Mouse (Mus musculus): ENCODE data around the gene Uqcrq. TPM values are rescaled to one million over a fixed set of nuclear protein-coding genes. Genes with fewer than 3 reads are reported as not detected.

The Uqcrq gene
- polyA plus RNA-seq, 1 experiment, result 271 TPM

DNA sequence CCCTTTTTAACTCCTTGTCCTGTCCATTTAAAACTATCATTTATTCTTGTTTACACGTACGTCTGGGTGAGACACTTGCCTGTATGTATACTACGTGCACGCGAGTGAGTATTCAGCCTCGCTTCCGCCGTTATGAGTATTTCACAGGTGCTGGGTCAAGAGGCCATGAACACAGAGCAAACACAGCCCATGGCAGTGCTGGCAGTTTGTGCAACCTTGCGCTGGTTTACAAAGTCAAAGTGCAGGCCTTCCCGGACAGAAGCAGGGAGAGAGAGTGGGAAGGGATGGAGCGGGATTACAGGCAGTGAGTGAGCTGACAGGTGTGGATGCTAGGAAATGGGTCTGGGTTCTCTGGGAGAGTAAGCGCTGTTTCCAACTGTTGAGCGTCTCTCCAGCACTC is 15.6 kb upstream of the Uqcrq start:
- H3K4me1 ChIP-seq (ENCODE audit: control insufficient read depth, insufficient read depth, low read length), result no peaks in the 10 kb centered on the region; the same call in 1 of the 2 replicates
- WGBS, result 88% methylated on average over 13 of the region's 13 CpGs
- no peak for TF ChIP-seq POLR2A (IDR thresholded peaks at IDR 0.05; ENCODE audit: borderline replicate concordance, control insufficient read depth, low read depth, low read length)
- no peak overlapping the region for H3K27ac ChIP-seq (ENCODE audit: control insufficient read depth, insufficient read depth, low read depth, low read length, poor library complexity)
- H3K4me3 ChIP-seq (replicated peaks; ENCODE audit: control insufficient read depth, low read depth, low read length), result no peak overlapping the region

DNA sequence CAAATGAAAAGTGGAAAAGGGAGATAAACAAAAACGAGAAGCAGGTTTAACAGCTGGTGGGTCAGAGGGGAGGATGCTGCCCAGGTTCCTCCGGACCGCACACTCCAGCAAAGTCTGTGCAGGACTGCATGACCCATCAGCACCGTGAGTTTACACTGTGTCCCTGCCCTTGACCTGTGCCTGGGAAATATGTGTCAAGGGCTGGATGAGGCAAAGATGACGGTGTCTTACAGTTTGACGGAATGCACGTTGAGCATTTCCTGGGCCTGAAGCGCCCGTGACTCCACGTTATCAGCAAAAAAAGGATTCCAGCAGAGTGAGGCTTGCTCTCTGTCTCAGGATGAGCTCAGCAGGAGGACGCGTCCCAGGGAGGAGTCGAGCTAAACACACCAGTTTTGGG is 14.9 kb upstream of the Uqcrq start:
- Histone ChIP-seq H3K4me1 (ENCODE audit: control insufficient read depth, insufficient read depth, low read length) (no peaks in the 10 kb centered on the region; the same call in 1 of the 2 replicates), H3K4me3 (replicated peaks; ENCODE audit: control insufficient read depth, low read depth, low read length) (no peak overlapping the region), H3K27ac (ENCODE audit: control insufficient read depth, insufficient read depth, low read depth, low read length, poor library complexity) (no peak overlapping the region)
- 90% methylated on average over 13 of the region's 13 CpGs for WGBS
- no peak for TF ChIP-seq CTCF (IDR thresholded peaks at IDR 0.05; ENCODE audit: control insufficient read depth, insufficient read depth, low read length)
- no peak for TF ChIP-seq POLR2A (IDR thresholded peaks at IDR 0.05; ENCODE audit: borderline replicate concordance, control insufficient read depth, low read depth, low read length)

DNA sequence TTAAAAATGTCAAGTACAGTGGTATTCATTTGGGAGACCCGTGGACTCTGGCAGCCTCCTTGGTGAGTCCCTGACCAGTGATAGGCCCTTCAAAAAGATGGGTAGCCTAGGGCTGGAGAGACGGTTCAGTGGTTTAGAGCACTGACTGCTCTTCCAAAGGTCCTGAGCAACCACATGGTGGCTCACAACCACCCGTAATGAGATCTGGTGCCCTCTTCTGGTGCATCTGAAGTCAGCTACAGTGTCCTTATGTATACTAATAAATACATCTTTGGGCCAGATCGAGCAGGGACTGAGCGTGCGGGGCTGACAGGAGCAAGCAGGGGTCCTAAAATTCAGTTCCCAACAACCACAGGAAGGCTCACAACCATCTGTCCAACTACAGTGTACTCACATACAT is 13.2 kb upstream of the Uqcrq start:
- H3K4me1 ChIP-seq (ENCODE audit: control insufficient read depth, insufficient read depth, low read length), result no peaks in the 10 kb centered on the region; the same call in 1 of the 2 replicates
- H3K27ac ChIP-seq (ENCODE audit: control insufficient read depth, insufficient read depth, low read depth, low read length, poor library complexity), result no peak overlapping the region
- TF ChIP-seq POLR2A (IDR thresholded peaks at IDR 0.05; ENCODE audit: borderline replicate concordance, control insufficient read depth, low read depth, low read length) (no peak), CTCF (IDR thresholded peaks at IDR 0.05; ENCODE audit: control insufficient read depth, insufficient read depth, low read length) (peak; percentile 45; the same call in 1 of the 2 replicates)
- 8% methylated on average over 6 of the region's 6 CpGs for WGBS
- H3K4me3 ChIP-seq (replicated peaks; ENCODE audit: control insufficient read depth, low read depth, low read length), result no peak overlapping the region

DNA sequence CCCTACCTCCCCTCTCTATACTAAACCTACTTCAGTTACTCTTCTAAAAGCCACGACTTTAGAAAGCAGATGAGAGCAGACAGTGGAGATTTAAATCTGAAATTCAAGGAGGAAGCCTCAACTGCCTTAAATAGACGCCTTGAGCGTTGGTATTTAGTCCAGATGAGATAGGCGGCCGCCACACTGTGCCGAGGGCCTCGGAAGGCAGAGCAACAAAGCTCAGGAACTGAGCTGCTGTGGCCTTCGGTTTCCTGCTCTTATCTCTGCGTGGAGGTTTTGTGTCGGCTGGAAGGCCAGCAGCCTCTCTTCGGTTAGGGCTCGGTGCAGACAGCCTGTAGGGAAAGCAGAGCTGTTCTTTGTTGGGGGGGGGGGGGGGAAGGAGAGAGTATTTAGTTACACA is 11.3 kb upstream of the Uqcrq start:
- Histone ChIP-seq H3K27ac (ENCODE audit: control insufficient read depth, insufficient read depth, low read depth, low read length, poor library complexity) (no peak overlapping the region), H3K4me1 (ENCODE audit: control insufficient read depth, insufficient read depth, low read length) (no peaks in the 10 kb centered on the region; the same call in 1 of the 2 replicates), H3K4me3 (replicated peaks; ENCODE audit: control insufficient read depth, low read depth, low read length) (no peak overlapping the region)
- no peak for TF ChIP-seq POLR2A (IDR thresholded peaks at IDR 0.05; ENCODE audit: borderline replicate concordance, control insufficient read depth, low read depth, low read length)
- no peak for TF ChIP-seq CTCF (IDR thresholded peaks at IDR 0.05; ENCODE audit: control insufficient read depth, insufficient read depth, low read length)
- WGBS, result 5% methylated on average over 12 of the region's 12 CpGs

DNA sequence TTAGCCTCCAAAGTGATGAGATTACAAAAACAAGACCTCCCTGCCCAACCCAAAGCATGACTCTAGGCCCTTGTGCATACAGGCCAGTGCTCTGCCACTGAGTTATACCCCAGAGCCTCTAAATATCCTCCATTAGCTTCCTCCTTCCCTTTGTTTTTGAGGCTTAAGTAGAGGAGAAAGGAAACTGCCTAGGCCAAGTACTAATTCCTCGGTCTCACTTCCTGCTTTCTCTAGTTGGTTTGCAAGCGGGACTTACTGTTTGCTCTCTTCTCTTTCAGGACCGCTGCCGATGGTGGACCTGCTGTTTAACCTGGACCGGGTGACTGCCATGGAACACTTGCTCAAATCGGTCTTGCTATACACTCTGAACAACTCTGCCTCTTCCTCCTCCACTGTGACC is 5.7 kb upstream of the Uqcrq start:
- 63% methylated on average over 6 of the region's 6 CpGs for WGBS
- Histone ChIP-seq H3K4me1 (ENCODE audit: control insufficient read depth, insufficient read depth, low read length) (peaks cover 1% of the 10 kb centered on the region; the same call in 1 of the 2 replicates), H3K27ac (ENCODE audit: control insufficient read depth, insufficient read depth, low read depth, low read length, poor library complexity) (no peak overlapping the region), H3K4me3 (replicated peaks; ENCODE audit: control insufficient read depth, low read depth, low read length) (no peak overlapping the region)
- no peak for TF ChIP-seq POLR2A (IDR thresholded peaks at IDR 0.05; ENCODE audit: borderline replicate concordance, control insufficient read depth, low read depth, low read length)
- TF ChIP-seq CTCF (IDR thresholded peaks at IDR 0.05; ENCODE audit: control insufficient read depth, insufficient read depth, low read length), result no peak

DNA sequence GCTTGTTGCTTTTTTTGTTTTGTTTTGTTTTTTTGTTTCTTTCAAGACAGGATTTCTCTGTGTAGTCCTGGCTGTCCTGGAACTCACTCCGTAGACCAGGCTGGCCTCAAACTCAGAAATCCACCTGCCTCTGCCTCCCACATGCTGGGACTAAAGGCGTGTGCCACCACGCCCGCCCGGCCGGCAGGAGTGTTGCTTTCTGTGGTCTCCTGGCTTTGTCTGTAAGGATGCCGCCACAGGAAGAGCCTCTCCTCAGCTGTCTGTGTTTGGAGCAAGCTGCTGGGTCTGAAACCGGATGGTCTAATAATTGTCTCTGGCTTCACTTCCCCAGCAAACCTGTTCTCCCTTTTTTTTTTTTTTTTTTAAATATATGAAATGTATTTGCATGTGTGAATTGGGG is 4.9 kb upstream of the Uqcrq start:
- TF ChIP-seq CTCF (IDR thresholded peaks at IDR 0.05; ENCODE audit: control insufficient read depth, insufficient read depth, low read length), result no peak
- no peak for TF ChIP-seq POLR2A (IDR thresholded peaks at IDR 0.05; ENCODE audit: borderline replicate concordance, control insufficient read depth, low read depth, low read length)
- WGBS, result 71% methylated on average over 8 of the region's 8 CpGs
- H3K27ac ChIP-seq (ENCODE audit: control insufficient read depth, insufficient read depth, low read depth, low read length, poor library complexity), result no peak overlapping the region
- H3K4me1 ChIP-seq (ENCODE audit: control insufficient read depth, insufficient read depth, low read length), result peaks cover 2% of the 10 kb centered on the region; the same call in 1 of the 2 replicates
- H3K4me3 ChIP-seq (replicated peaks; ENCODE audit: control insufficient read depth, low read depth, low read length), result no peak overlapping the region

DNA sequence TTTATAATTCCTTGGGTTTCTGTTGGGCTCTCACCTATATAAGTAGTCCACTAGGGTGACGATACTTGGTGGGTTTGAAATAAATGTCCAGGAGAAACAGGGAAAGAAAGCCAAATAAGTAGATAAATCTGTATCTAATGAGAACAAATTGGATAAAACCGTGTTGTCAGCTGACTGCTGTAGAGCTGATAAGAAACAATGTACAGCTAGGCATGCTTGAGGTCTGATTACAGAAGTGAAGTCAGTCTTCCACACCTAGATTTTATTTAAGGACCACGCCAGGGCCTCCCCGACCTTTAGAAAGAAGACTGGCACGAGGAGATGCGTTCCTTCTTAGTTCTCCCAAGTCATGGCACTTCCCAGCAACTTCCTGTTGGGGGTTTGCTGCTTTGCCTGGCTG is 2.4 kb upstream of the Uqcrq start:
- Histone ChIP-seq H3K4me3 (replicated peaks; ENCODE audit: control insufficient read depth, low read depth, low read length) (no peak overlapping the region), H3K27ac (ENCODE audit: control insufficient read depth, insufficient read depth, low read depth, low read length, poor library complexity) (no peak overlapping the region), H3K4me1 (ENCODE audit: control insufficient read depth, insufficient read depth, low read length) (peaks cover 4% of the 10 kb centered on the region)
- WGBS, result 27% methylated on average over 6 of the region's 6 CpGs
- TF ChIP-seq POLR2A (IDR thresholded peaks at IDR 0.05; ENCODE audit: borderline replicate concordance, control insufficient read depth, low read depth, low read length) (no peak), CTCF (IDR thresholded peaks at IDR 0.05; ENCODE audit: control insufficient read depth, insufficient read depth, low read length) (no peak)

DNA sequence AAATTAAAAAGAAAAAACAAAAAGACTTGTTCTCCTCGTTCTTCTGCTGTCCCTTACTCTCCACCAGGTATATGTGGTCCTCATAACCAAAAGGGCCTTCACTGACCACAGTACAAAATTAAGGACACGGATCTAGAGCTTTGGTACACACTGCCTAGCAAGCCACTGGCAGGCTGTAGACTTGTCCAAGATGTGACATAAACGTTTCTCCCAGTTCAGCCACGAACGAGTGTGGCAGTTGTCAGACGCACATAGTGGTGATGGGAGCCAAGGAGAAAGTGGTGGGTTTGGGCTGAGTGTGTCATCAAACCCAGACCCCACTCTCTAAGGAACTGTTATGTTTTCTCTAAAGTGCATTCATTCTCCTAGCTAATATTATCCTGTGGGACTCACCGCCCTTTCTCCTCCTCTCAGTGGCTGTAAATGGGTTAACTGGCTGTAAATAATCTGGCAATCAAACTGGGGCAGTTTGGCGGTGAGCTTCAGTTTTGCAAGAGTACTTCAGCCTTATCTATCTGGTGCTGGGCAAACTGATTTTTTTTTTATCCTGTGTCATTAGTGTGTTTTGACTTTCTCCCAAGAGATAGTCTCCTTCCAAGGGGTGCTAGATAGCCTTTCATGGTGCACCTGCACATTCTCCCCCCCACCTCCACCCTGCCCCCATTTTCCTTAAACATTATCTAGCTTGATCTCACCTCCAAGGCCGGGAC is 871 bp upstream of the Uqcrq start:
- 13% methylated on average over 9 of the region's 9 CpGs for WGBS
- peaks cover 4% of the 10 kb centered on the region for H3K4me1 ChIP-seq (ENCODE audit: control insufficient read depth, insufficient read depth, low read length)
- peak overlapping the region; percentile 85 for H3K27ac ChIP-seq (ENCODE audit: control insufficient read depth, insufficient read depth, low read depth, low read length, poor library complexity)
- peak overlapping the region; percentile 98 for H3K4me3 ChIP-seq (replicated peaks; ENCODE audit: control insufficient read depth, low read depth, low read length)
- no peak for TF ChIP-seq POLR2A (IDR thresholded peaks at IDR 0.05; ENCODE audit: borderline replicate concordance, control insufficient read depth, low read depth, low read length)
- TF ChIP-seq CTCF (IDR thresholded peaks at IDR 0.05; ENCODE audit: control insufficient read depth, insufficient read depth, low read length), result no peak

DNA sequence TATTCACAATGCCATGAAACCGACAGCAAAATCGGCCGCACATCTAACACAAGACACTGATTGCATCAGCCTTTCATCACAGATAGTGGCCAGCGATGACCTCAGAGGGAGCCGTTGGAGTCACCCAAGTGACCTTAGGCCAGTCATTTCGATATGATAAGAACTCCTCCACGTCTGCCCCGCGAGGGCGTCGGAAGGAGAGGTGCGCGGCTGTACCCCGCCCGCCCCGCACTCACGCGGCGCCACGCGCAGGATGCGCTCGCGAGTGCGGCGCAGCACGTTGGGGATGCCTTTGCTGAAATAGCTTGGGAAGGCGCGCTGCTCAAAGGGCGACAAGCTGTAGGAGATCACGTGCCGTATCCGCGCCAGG is 346 bp downstream of the Uqcrq start:
- Histone ChIP-seq H3K27ac (ENCODE audit: control insufficient read depth, insufficient read depth, low read depth, low read length, poor library complexity) (peak overlapping the region; percentile 85), H3K4me1 (ENCODE audit: control insufficient read depth, insufficient read depth, low read length) (peaks cover 4% of the 10 kb centered on the region), H3K4me3 (replicated peaks; ENCODE audit: control insufficient read depth, low read depth, low read length) (peak overlapping the region; percentile 98)
- TF ChIP-seq CTCF (IDR thresholded peaks at IDR 0.05; ENCODE audit: control insufficient read depth, insufficient read depth, low read length) (no peak), POLR2A (IDR thresholded peaks at IDR 0.05; ENCODE audit: borderline replicate concordance, control insufficient read depth, low read depth, low read length) (no peak)
- under 1% methylated on average over 34 of the region's 34 CpGs for WGBS
